Mouse (Mus musculus): Measurements from ENCODE around the gene Zeb2. TPM values are rescaled to one million over a fixed set of nuclear protein-coding genes. Genes with fewer than 3 reads are reported as not detected.

The Zeb2 gene
- polyA plus RNA-seq, 2 experiments, result 27.2 to 43.9 TPM

DNA sequence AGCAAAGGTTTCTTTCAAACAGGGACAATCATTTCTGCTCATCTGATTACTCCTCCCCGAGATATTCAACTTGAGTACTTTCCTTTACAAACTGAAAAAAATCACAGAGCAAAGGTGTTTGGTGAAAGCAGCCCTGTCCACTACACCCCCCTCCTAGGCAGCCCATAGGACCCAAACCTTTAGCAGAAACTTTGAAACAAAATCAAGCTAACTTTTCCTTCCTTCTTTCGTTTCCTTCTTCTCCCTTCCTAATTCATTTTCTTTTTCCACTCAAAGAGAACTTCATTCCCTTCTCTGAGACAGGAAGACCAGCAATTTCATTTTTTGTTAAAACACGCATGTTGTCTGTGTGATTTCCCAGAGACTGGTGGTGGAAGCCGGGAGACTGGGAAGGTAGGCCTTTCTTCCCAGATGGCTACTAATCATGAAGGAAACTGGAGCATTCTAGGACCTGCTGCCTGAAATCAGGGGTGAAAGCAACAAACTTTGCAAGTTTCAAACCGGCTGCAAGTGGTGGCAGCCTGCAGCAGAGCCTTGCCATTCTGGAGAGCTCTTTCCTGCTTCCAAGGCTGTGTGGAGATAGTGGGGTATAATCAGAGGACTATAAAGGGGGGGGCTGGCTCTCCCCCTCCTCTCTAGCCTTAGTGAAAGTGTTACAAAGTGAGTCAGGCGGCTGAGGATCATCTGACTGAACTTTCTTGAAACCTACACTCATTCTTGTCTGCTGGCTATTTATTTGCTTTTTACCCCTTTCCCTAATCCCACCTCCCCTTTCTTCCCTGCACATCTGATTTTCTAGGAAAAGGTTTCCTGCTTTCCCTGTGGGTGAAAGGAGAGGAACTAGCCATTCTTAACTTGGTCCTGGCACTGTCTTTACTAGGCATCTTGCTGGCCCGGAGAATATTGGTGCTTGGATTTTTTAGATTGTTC is 11.0 kb downstream of the Zeb2 start:
- Histone ChIP-seq H3K9ac (ENCODE audit: low read depth, low read length, severe bottlenecking) (no peak overlapping the region), H3K27ac (replicated peaks; ENCODE audit: low read depth, low read length) (no peak overlapping the region), H3K27me3 (ENCODE audit: control insufficient read depth, insufficient read depth, low read length) (peaks cover 27% of the 10 kb centered on the region), H3K9me3 (ENCODE audit: control insufficient read depth, low read length) (no peaks in the 10 kb centered on the region), H3K4me2 (replicated peaks; ENCODE audit: low read depth, low read length, severe bottlenecking) (no peak overlapping the region; the same call in 1 of the 2 replicates), H3K4me3 (replicated peaks; ENCODE audit: low read length) (no peak overlapping the region), H3K4me1 (ENCODE audit: control insufficient read depth, insufficient read depth, low read length) (no peaks in the 10 kb centered on the region; the same call in 1 of the 2 replicates), H3K36me3 (ENCODE audit: control insufficient read depth, insufficient read depth, low read length) (no peaks in the 10 kb centered on the region)
- no peak for TF ChIP-seq POLR2A (IDR thresholded peaks at IDR 0.05; ENCODE audit: borderline replicate concordance, extremely low read depth, insufficient read depth, insufficient read length)
- no peak for DNase-seq (ENCODE audit: low spot score)
- no peak for ATAC-seq (ENCODE audit: low FRiP score, low read depth)
- 46% methylated on average over 7 of the region's 7 CpGs for WGBS

DNA sequence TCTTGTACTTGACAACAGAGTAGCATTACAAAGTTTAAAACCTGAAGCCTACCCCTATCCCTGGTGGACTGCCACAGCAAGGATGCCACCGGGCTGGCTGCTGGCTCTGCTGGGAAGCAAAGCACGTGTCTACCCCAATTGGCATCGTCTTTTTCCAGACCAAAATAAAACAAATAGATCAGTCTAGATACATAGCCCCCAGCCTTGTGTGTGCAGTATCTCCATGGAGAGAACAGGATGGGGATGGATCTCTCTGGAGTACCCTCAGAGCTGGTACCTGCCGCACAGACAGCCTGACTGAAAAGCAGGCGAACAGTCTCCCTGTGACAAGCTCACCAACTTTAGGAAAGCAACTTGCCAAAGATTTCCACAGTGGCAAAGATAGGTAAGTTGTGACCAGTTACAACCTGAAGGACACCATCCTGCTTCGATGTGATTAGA is 11.9 kb downstream of the Zeb2 start:
- 0 out of 2 replicates have a peak, but pooled peaks cover 4% of the 10 kb centered on the region for H3K36me3 ChIP-seq (ENCODE audit: control insufficient read depth, insufficient read depth, low read length)
- no peak for TF ChIP-seq POLR2A (IDR thresholded peaks at IDR 0.05; ENCODE audit: borderline replicate concordance, extremely low read depth, insufficient read depth, insufficient read length)
- H3K4me3 ChIP-seq (replicated peaks; ENCODE audit: low read length), result no peak overlapping the region
- H3K27me3 ChIP-seq (ENCODE audit: control insufficient read depth, insufficient read depth, low read length), result peaks cover 24% of the 10 kb centered on the region
- 69% methylated on average over 6 of the region's 6 CpGs for WGBS
- no peak overlapping the region for H3K9ac ChIP-seq (ENCODE audit: low read depth, low read length, severe bottlenecking)
- no peak overlapping the region for H3K27ac ChIP-seq (replicated peaks; ENCODE audit: low read depth, low read length)
- H3K4me1 ChIP-seq (ENCODE audit: control insufficient read depth, insufficient read depth, low read length), result no peaks in the 10 kb centered on the region; the same call in 1 of the 2 replicates
- H3K4me2 ChIP-seq (replicated peaks; ENCODE audit: low read depth, low read length, severe bottlenecking), result no peak overlapping the region
- no peaks in the 10 kb centered on the region for H3K9me3 ChIP-seq (ENCODE audit: control insufficient read depth, low read length)
- no peak for ATAC-seq (ENCODE audit: low FRiP score, low read depth)
- DNase-seq (ENCODE audit: low spot score), result no peak

DNA sequence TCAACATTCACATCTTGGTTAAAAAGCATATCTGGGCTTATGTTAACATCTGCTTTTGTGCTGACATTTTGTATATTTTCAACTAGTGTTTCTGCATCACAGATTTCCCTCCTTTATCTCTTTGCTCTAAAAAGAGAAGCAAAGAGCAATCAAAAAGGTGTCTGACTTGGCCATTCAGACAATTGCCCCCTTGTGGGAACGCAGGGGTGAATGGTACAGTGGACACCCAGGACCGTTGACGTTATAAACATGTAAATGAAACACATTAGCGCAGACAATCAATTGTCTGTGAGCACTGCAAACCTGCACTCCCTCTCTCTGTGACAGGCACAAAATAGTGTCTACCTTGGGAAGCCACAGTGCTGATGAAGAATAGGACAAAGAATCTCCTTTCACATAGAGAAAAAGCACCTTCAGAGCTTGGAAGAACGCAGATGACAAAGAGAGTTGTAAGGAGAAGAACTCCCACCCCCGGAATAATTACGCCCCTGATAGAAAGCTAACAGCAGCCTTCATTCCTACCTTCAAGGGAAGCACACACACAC is 12.6 kb downstream of the Zeb2 start:
- TF ChIP-seq POLR2A (IDR thresholded peaks at IDR 0.05; ENCODE audit: borderline replicate concordance, extremely low read depth, insufficient read depth, insufficient read length), result no peak
- Histone ChIP-seq H3K9ac (ENCODE audit: low read depth, low read length, severe bottlenecking) (no peak overlapping the region), H3K36me3 (ENCODE audit: control insufficient read depth, insufficient read depth, low read length) (0 out of 2 replicates have a peak, but pooled peaks cover 4% of the 10 kb centered on the region), H3K4me3 (replicated peaks; ENCODE audit: low read length) (no peak overlapping the region), H3K9me3 (ENCODE audit: control insufficient read depth, low read length) (no peaks in the 10 kb centered on the region), H3K4me1 (ENCODE audit: control insufficient read depth, insufficient read depth, low read length) (no peaks in the 10 kb centered on the region; the same call in 1 of the 2 replicates), H3K27ac (replicated peaks; ENCODE audit: low read depth, low read length) (no peak overlapping the region), H3K27me3 (ENCODE audit: control insufficient read depth, insufficient read depth, low read length) (peaks cover 24% of the 10 kb centered on the region), H3K4me2 (replicated peaks; ENCODE audit: low read depth, low read length, severe bottlenecking) (no peak overlapping the region)
- whole genome bisulfite sequencing, result 35% methylated on average over 7 of the region's 7 CpGs
- ATAC-seq (ENCODE audit: low FRiP score, low read depth) (no peak), DNase-seq (ENCODE audit: low spot score) (no peak)

DNA sequence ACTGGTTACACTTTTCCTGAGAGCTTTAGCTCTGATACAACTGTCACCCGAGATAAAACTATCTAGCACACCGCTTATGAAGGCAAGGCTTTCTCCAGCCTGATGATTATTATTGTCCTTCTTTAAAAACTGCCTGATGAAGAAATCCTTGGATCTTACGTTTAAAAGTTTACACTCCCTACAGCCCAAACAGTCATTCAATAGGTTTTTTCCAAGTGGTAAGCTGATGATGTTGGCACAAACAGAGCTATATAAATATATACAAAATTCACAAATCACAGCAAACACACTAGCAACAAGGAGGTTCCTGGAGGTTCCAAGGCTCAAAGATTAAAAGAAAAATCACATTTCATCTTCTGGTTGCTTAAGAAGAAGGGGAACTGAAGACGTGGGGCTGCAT is 13.1 kb downstream of the Zeb2 start:
- Histone ChIP-seq H3K9me3 (ENCODE audit: control insufficient read depth, low read length) (no peaks in the 10 kb centered on the region), H3K27me3 (ENCODE audit: control insufficient read depth, insufficient read depth, low read length) (peaks cover 24% of the 10 kb centered on the region), H3K4me3 (replicated peaks; ENCODE audit: low read length) (no peak overlapping the region), H3K4me2 (replicated peaks; ENCODE audit: low read depth, low read length, severe bottlenecking) (no peak overlapping the region), H3K9ac (ENCODE audit: low read depth, low read length, severe bottlenecking) (no peak overlapping the region), H3K36me3 (ENCODE audit: control insufficient read depth, insufficient read depth, low read length) (0 out of 2 replicates have a peak, but pooled peaks cover 4% of the 10 kb centered on the region), H3K27ac (replicated peaks; ENCODE audit: low read depth, low read length) (no peak overlapping the region), H3K4me1 (ENCODE audit: control insufficient read depth, insufficient read depth, low read length) (no peaks in the 10 kb centered on the region; the same call in 1 of the 2 replicates)
- DNase-seq (ENCODE audit: low spot score) (no peak), ATAC-seq (ENCODE audit: low FRiP score, low read depth) (no peak)
- 73% methylated on average over 4 of the region's 4 CpGs for WGBS
- TF ChIP-seq POLR2A (IDR thresholded peaks at IDR 0.05; ENCODE audit: borderline replicate concordance, extremely low read depth, insufficient read depth, insufficient read length), result no peak

Measured in limb, embryonic 14.5 days (tissue).